Mouse (Mus musculus) C2C12 (cell line): ENCODE data around the gene Gm37419.

Experiments used
- CEBPB ChIP-seq: IDR thresholded peaks from one replicate; pipeline ENCODE4 v1.6.1; 2011; ENCODE audit warnings: low read depth, mild to moderate bottlenecking, control low read depth, moderate library complexity
- CTCF ChIP-seq: IDR thresholded peaks from one replicate; pipeline ENCODE4 v1.5.1; 2011; ENCODE audit not compliant: control insufficient read depth, insufficient read depth, insufficient read length
- MAX ChIP-seq: IDR thresholded peaks from one replicate; pipeline ENCODE4 v1.6.1; 2011; ENCODE audit warnings: mild to moderate bottlenecking, control low read depth
- MYOD1 ChIP-seq: IDR thresholded peaks from one replicate; pipeline ENCODE4 v1.6.1; 2011; ENCODE audit warnings: low read depth; ENCODE audit not compliant: control insufficient read depth, insufficient read length
- MYOG ChIP-seq: IDR thresholded peaks from one replicate; pipeline ENCODE4 v1.6.1; 2011; ENCODE audit not compliant: control insufficient read depth, insufficient read length; ENCODE audit errors: extremely low read depth
- USF1 ChIP-seq: IDR thresholded peaks from one replicate; pipeline ENCODE4 v1.6.1; 2011; ENCODE audit warnings: low read depth, mild to moderate bottlenecking, control low read depth, moderate library complexity

- no peak for TF ChIP-seq CTCF
- TF ChIP-seq MYOG = no peak
- TF ChIP-seq MAX = no peak
- TF ChIP-seq MYOD1 = no peak
- no peak for TF ChIP-seq USF1
- TF ChIP-seq CEBPB = no peak
These were observed 37.2 kb downstream of the Gm37419 start for GRCm38 (mm10) chr16:24025442-24025841.
